Mouse (Mus musculus) small intestine, adult 2 months (tissue): ENCODE measurements around the gene Vps37d.
"Not testable (repeated sequence)": the region's sequence is repeated elsewhere in the genome, so short reads cannot be mapped to it uniquely, and the experiment has no call there.

Experiments used
- CTCF ChIP-seq: fragments of 200-500 bp; IDR thresholded peaks from 2 replicates; pipeline ENCODE4 v1.5.1; 2012; ENCODE audit warnings: low read depth, mild to moderate bottlenecking, control low read depth, inconsistent platforms, low read length, moderate library complexity, mixed read lengths; ENCODE audit not compliant: insufficient replicate concordance, insufficient read length; ENCODE audit errors: extremely low read depth
- POLR2A ChIP-seq: fragments of 200-500 bp; IDR thresholded peaks from 2 replicates; pipeline ENCODE4 v1.6.1; 2012; ENCODE audit warnings: low read depth, mild to moderate bottlenecking, control low read depth, inconsistent platforms, low read length, moderate library complexity

GRCm38 (mm10) chr5:135049268-135049667, 28.8 kb downstream of the Vps37d start:
- TF ChIP-seq CTCF, POLR2A: not testable (repeated sequence)
